Mouse (Mus musculus) CH12.LX (cell line): ENCODE results near the gene Tkt. TPM values are rescaled to one million over a fixed set of nuclear protein-coding genes. Genes with fewer than 3 reads are reported as not detected.

Experiments
- DNase-seq: peaks from one replicate; pipeline ENCODE4 v3.0.0-alpha.2; 2013; ENCODE audit errors: extremely low read depth
- H3K27ac ChIP-seq: 2 replicates; pipeline ENCODE4 v1.5.1; 2012; ENCODE audit warnings: low read depth, mild to moderate bottlenecking, control low read depth, moderate library complexity; ENCODE audit not compliant: insufficient read depth
- H3K27me3 ChIP-seq: replicated peaks from 2 replicates; pipeline ENCODE3; 2012; ENCODE audit warnings: inconsistent platforms
- H3K36me3 ChIP-seq, 2 experiments: replicated peaks in 1 of 2; 2 replicates each; pipeline versions ENCODE3 to v1.6.1; 2012; ENCODE audit warnings: inconsistent platforms in 1 of 2, low read length in 1 of 2, mild to moderate bottlenecking in 1 of 2, mixed read lengths in 1 of 2, moderate library complexity in 1 of 2; ENCODE audit not compliant: control insufficient read depth in 1 of 2, insufficient read depth in 1 of 2
- H3K4me1 ChIP-seq, 2 experiments: 2 replicates each; pipeline ENCODE4 v1.6.1; 2012; ENCODE audit warnings: inconsistent platforms in 1 of 2, moderate library complexity in 1 of 2; ENCODE audit not compliant: insufficient read depth in 2 of 2, control insufficient read depth in 1 of 2
- H3K4me2 ChIP-seq: 2 replicates; pipeline ENCODE4 v1.6.1; 2012; ENCODE audit warnings: low read depth, mild to moderate bottlenecking, control low read depth; ENCODE audit not compliant: poor library complexity, insufficient read depth, severe bottlenecking
- H3K4me3 ChIP-seq, 3 experiments: fragments of 150-350 bp in 1 of 3; sonication (generic) in 1 of 3; replicated peaks in 1 of 3; 2 replicates each; pipeline versions ENCODE3 to v1.5.1; 2011 to 2012; ENCODE audit warnings: low read depth in 2 of 3, low read length in 2 of 3, mild to moderate bottlenecking in 2 of 3, moderate library complexity in 2 of 3, control low read depth in 1 of 3, improper control_type of control experiment in 1 of 3, inconsistent platforms in 1 of 3, mixed read lengths in 1 of 3; ENCODE audit not compliant: poor library complexity in 1 of 3
- H3K79me2 ChIP-seq: replicated peaks from 2 replicates; pipeline ENCODE4 v1.6.1; 2012; ENCODE audit warnings: mild to moderate bottlenecking, moderate library complexity; ENCODE audit not compliant: control insufficient read depth, poor library complexity, insufficient read depth, severe bottlenecking; ENCODE audit errors: extremely low read depth
- H3K9ac ChIP-seq: 2 replicates; pipeline ENCODE4 v1.6.1; 2012; ENCODE audit warnings: low read depth, mild to moderate bottlenecking, control low read depth, moderate library complexity; ENCODE audit not compliant: insufficient read depth
- H3K9me3 ChIP-seq: replicated peaks from 2 replicates; pipeline ENCODE3; 2012; ENCODE audit warnings: low read length, inconsistent platforms, mixed read lengths
- BHLHE40 ChIP-seq: IDR thresholded peaks from 2 replicates; pipeline ENCODE4 v1.6.1; 2011; ENCODE audit warnings: mild to moderate bottlenecking, low read depth, low read length, improper control_type of control experiment
- CHD2 ChIP-seq: IDR thresholded peaks from 2 replicates; pipeline ENCODE4 v1.6.1; 2011; ENCODE audit warnings: low read length, improper control_type of control experiment
- ELF1 ChIP-seq: IDR thresholded peaks from 2 replicates; pipeline ENCODE4 v1.6.1; 2014; ENCODE audit warnings: low read depth, mild to moderate bottlenecking, inconsistent platforms, low read length, improper control_type of control experiment
- EP300 ChIP-seq: IDR thresholded peaks from 2 replicates; pipeline ENCODE4 v1.6.1; 2011; ENCODE audit warnings: low read length, improper control_type of control experiment
- IRF4 ChIP-seq: IDR thresholded peaks from 2 replicates; pipeline ENCODE4 v1.6.1; 2014; ENCODE audit warnings: low read depth, mild to moderate bottlenecking, inconsistent platforms, low read length, improper control_type of control experiment
- JUN ChIP-seq: IDR thresholded peaks from 2 replicates; pipeline ENCODE4 v1.6.1; 2011; ENCODE audit warnings: low read depth, mild to moderate bottlenecking, low read length, improper control_type of control experiment, moderate library complexity; ENCODE audit not compliant: insufficient read depth
- JUND ChIP-seq: conservative IDR thresholded peaks from 2 replicates; pipeline ENCODE4 v1.6.1; 2011; ENCODE audit warnings: low read depth, low read length, improper control_type of control experiment
- MAX ChIP-seq: IDR thresholded peaks from 2 replicates; pipeline ENCODE4 v1.6.1; 2011; ENCODE audit warnings: low read length, improper control_type of control experiment
- MAZ ChIP-seq: IDR thresholded peaks from 2 replicates; pipeline ENCODE4 v1.6.1; 2012; ENCODE audit warnings: low read depth, mild to moderate bottlenecking, inconsistent platforms, low read length, improper control_type of control experiment, moderate library complexity
- MEF2A ChIP-seq: IDR thresholded peaks from 2 replicates; pipeline ENCODE4 v1.6.1; 2014; ENCODE audit warnings: low read depth, mild to moderate bottlenecking, inconsistent platforms, low read length, improper control_type of control experiment, borderline replicate concordance
- MYC ChIP-seq: IDR thresholded peaks from 2 replicates; pipeline ENCODE4 v1.6.1; 2011; ENCODE audit warnings: low read depth, mild to moderate bottlenecking, improper control_type of control experiment, low read length
- NRF1 ChIP-seq: IDR thresholded peaks from 2 replicates; pipeline ENCODE4 v1.6.1; 2014; ENCODE audit warnings: low read depth, mild to moderate bottlenecking, inconsistent platforms, low read length, improper control_type of control experiment, moderate library complexity
- PAX5 ChIP-seq: IDR thresholded peaks from 2 replicates; pipeline ENCODE4 v1.6.1; 2012; ENCODE audit warnings: low read length, inconsistent platforms, mixed read lengths
- POLR2A ChIP-seq: IDR thresholded peaks from 2 replicates; pipeline ENCODE4 v1.6.1; 2011; ENCODE audit warnings: low read depth, mild to moderate bottlenecking, improper control_type of control experiment, low read length
- SIN3A ChIP-seq: IDR thresholded peaks from 2 replicates; pipeline ENCODE4 v1.6.1; 2012; ENCODE audit warnings: low read length, improper control_type of control experiment, inconsistent platforms
- SMC3 ChIP-seq: IDR thresholded peaks from 2 replicates; pipeline ENCODE4 v1.6.1; 2011; ENCODE audit warnings: low read depth, low read length, improper control_type of control experiment
- TBP ChIP-seq: conservative IDR thresholded peaks from 2 replicates; pipeline ENCODE4 v1.6.1; 2011; ENCODE audit warnings: low read depth, low read length, improper control_type of control experiment
- TCF12 ChIP-seq: IDR thresholded peaks from 2 replicates; pipeline ENCODE4 v1.6.1; 2014; ENCODE audit warnings: low read depth, mild to moderate bottlenecking, inconsistent platforms, low read length, improper control_type of control experiment
- USF1 ChIP-seq: IDR thresholded peaks from 2 replicates; pipeline ENCODE4 v1.6.1; 2014; ENCODE audit warnings: low read depth, mild to moderate bottlenecking, inconsistent platforms, low read length, improper control_type of control experiment
- ZC3H11A ChIP-seq: IDR thresholded peaks from 2 replicates; pipeline ENCODE4 v1.6.1; 2012; ENCODE audit warnings: low read depth, mild to moderate bottlenecking, inconsistent platforms, low read length, improper control_type of control experiment
- ZKSCAN1 ChIP-seq: IDR thresholded peaks from 2 replicates; pipeline ENCODE4 v1.6.1; 2012; ENCODE audit warnings: low read depth, inconsistent platforms, low read length, improper control_type of control experiment, borderline replicate concordance
- dilution Hi-C: fragments of 300-500 bp; cut with MboI; formaldehyde crosslinking; loops from 2 replicates; pipeline ENCODE4 v1.14.3; 2020; ENCODE audit warnings: low sequenced_read_pairs; ENCODE audit not compliant: extremely low pct_unique_long_range_greater_than_20kb, extremely low pct_ligation_motif_present
- in situ Hi-C: fragments of 300-500 bp; cut with MboI; formaldehyde crosslinking; loops from 3 replicates; pipeline ENCODE4 v1.14.3; 2019; ENCODE audit warnings: low sequenced_read_pairs, low pct_ligation_motif_present, low pct_unique_long_range_greater_than_20kb, mixed read lengths
- polyA plus RNA-seq: library from polyadenylated mRNA; unstranded; fragments of >175 nt; gene quantifications from 2 replicates; pipeline ENCODE4 v1.2.1, GENCODE M21; 2012; ENCODE audit warnings: low read depth; ENCODE audit not compliant: insufficient read length
- total RNA-seq, 2 experiments: library from RNA; depleted of rRNA; stranded (reverse); fragments of 300-350 nt in 1 of 2; fragments of >200 nt in 1 of 2; gene quantifications; 2 replicates each; pipeline ENCODE4 v1.2.3; 2012 to 2014

Tkt gene
- total and polyA plus RNA-seq, 3 experiments = 450 to 837 (median 456) TPM

DNA sequence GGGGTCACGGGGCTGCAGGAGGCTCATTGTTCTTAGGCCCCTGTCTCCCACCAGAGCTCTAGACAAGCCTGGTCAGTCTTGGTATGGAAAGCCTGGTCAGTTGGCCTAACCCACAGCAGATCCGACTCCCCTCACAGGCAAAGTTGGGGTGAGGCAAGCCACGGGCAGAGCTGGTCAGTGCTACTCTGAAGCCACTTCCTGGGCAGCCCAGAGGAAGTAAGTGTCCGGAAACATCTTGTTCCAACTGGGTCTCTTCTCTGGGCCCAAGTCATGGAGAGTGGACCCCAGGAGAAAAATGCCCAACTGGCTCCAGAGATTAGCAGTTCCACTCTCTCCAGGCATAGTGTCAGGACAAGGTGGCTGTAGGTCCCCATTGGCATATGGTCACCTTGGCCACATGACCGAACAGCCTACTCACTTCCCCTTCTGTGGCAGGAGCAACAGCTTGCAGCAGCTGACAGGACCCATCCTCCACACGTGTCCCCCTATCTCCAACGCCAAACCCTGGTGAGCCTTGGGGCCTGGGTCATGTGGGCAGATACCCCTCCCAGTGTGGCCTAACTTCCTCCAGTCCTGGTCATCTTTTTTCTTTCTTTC is 71.9 kb downstream of the Tkt start (continued):
- TF ChIP-seq BHLHE40 = peak; percentile 89
- no peak for TF ChIP-seq NRF1
- no peak for TF ChIP-seq MAZ
- peak; percentile 82 for TF ChIP-seq MAX
- no peak for TF ChIP-seq JUND
- TF ChIP-seq ZC3H11A = no peak
- TF ChIP-seq MYC = peak; percentile 61; the same call in 1 of the 2 replicates
- peak; percentile 77 for TF ChIP-seq IRF4

- no peak overlapping the region for H3K9ac ChIP-seq
- dilution Hi-C loops = no loop called here
- peaks cover 51 to 75% of the 10 kb centered on the region in 2 experiments for H3K4me1 ChIP-seq
- no peaks in the 10 kb centered on the region for H3K27me3 ChIP-seq
- no peak overlapping the region for H3K4me3 ChIP-seq
- TF ChIP-seq IRF4 (no peak), SIN3A (no peak), ZKSCAN1 (no peak), MEF2A (no peak), ELF1 (no peak), POLR2A (no peak), USF1 (no peak), TBP (no peak), JUN (no peak), MAX (no peak), CHD2 (no peak), EP300 (no peak), BHLHE40 (no peak), TCF12 (no peak), SMC3 (no peak), PAX5 (no peak)
- no peak overlapping the region for H3K27ac ChIP-seq
- in situ Hi-C loops = no loop called here
- no peaks in the 10 kb centered on the region for H3K9me3 ChIP-seq
- no peak for DNase-seq
- peaks cover 85% of the 10 kb centered on the region for H3K79me2 ChIP-seq
- H3K4me2 ChIP-seq = no peak overlapping the region; the same call in 1 of the 2 replicates
- peaks cover 24 to 72% of the 10 kb centered on the region in 2 experiments for H3K36me3 ChIP-seq
These were observed 74.0 kb downstream of the Tkt start for GRCm38 (mm10) chr14:30622130-30622529.
